Mouse (Mus musculus) heart, adult 2 months (tissue): ENCODE data around the gene Mex3d. TPM values are rescaled to one million over a fixed set of nuclear protein-coding genes. Genes with fewer than 3 reads are reported as not detected.

Source experiments
- DNase-seq, 2 experiments: peaks; one replicate each; pipeline ENCODE4 v3.0.0; 2021
- H3K27ac ChIP-seq: fragments of 200-600 bp; 2 replicates; pipeline ENCODE4 v1.8.1; 2022
- H3K27me3 ChIP-seq: fragments of 200-500 bp; 2 replicates; pipeline ENCODE4 v1.6.1; 2012; ENCODE audit warnings: mild to moderate bottlenecking, low read length, inconsistent platforms, mixed read lengths; ENCODE audit not compliant: control insufficient read depth, insufficient read depth
- H3K36me3 ChIP-seq: fragments of 200-500 bp; 2 replicates; pipeline ENCODE4 v1.6.1; 2012; ENCODE audit warnings: low read length, inconsistent platforms; ENCODE audit not compliant: control insufficient read depth, insufficient read depth
- H3K4me1 ChIP-seq: fragments of 200-500 bp; 2 replicates; pipeline ENCODE4 v1.6.1; 2011; ENCODE audit warnings: low read length; ENCODE audit not compliant: control insufficient read depth, insufficient read depth
- H3K4me3 ChIP-seq: fragments of 200-600 bp; 2 replicates; pipeline ENCODE4 v1.8.1; 2022
- H3K79me2 ChIP-seq: fragments of 200-500 bp; replicated peaks from 2 replicates; pipeline ENCODE4 v1.6.1; 2012; ENCODE audit warnings: mild to moderate bottlenecking, inconsistent platforms, low read length, moderate library complexity, mixed read lengths; ENCODE audit not compliant: control insufficient read depth, insufficient read depth
- H3K9ac ChIP-seq: fragments of 200-500 bp; 2 replicates; pipeline ENCODE4 v1.6.1; 2012; ENCODE audit warnings: low read depth, mild to moderate bottlenecking, control low read depth, inconsistent platforms, low read length, mixed read lengths
- CTCF ChIP-seq: fragments of 200-600 bp; IDR thresholded peaks from 2 replicates; pipeline ENCODE4 v1.8.1; 2022; ENCODE audit warnings: antibody characterized with exemption, mild to moderate bottlenecking, moderate library complexity
- EP300 ChIP-seq: fragments of 200-500 bp; IDR thresholded peaks from 2 replicates; pipeline ENCODE4 v1.6.1; 2011; ENCODE audit warnings: low read depth, low read length, control low read depth; ENCODE audit not compliant: insufficient read depth
- POLR2A ChIP-seq: fragments of 200-500 bp; IDR thresholded peaks from 2 replicates; pipeline ENCODE4 v1.6.1; 2011; ENCODE audit warnings: mild to moderate bottlenecking, low read depth, low read length, control low read depth; ENCODE audit not compliant: insufficient read depth
- WGBS: fragments of 180-500 bp; shearing (Covaris S2); methylation state at CpG from one replicate; pipeline ENCODE4 v1.1.7; 2018; 5-methylcytosine and 5-hydroxymethylcytosine counted together
- intact Hi-C: fragments of 180-260 bp; cut with DNase I; formaldehyde crosslinking; loops from one replicate; pipeline ENCODE4 v1.15.1; 2025
- microRNA-seq, 2 experiments: library from miRNA; unstranded; fragments of <30 nt; microRNA quantifications; one replicate each; pipeline ENCODE4 v1.2.0; 2021
- polyA plus RNA-seq: library from polyadenylated mRNA; depleted of rRNA; stranded (reverse); fragments of >200 nt; gene quantifications from 2 replicates; pipeline ENCODE4 v1.2.3, GENCODE M21; 2012; rRNA removed
- total RNA-seq, 2 experiments: library from RNA; stranded (reverse); gene quantifications; 2 replicates each; pipeline ENCODE4 v1.2.3; 2021

Gene Mex3d
- total and polyA plus RNA-seq, 3 experiments = 7.3 to 7.9 (median 7.5) TPM

GRCm38 (mm10) chr10:80331636-80332524 lies 55.6 kb downstream of the Mex3d start:
- intact Hi-C loops = no loop called here
- Histone ChIP-seq H3K4me3 (no peak overlapping the region), H3K27ac (no peak overlapping the region), H3K27me3 (no peaks in the 10 kb centered on the region), H3K79me2 (no peaks in the 10 kb centered on the region), H3K36me3 (no peaks in the 10 kb centered on the region), H3K9ac (no peak overlapping the region), H3K4me1 (no peaks in the 10 kb centered on the region)
- no peak for DNase-seq
- 64% methylated on average over 10 of the region's 10 CpGs for WGBS
- TF ChIP-seq CTCF (no peak), EP300 (no peak), POLR2A (no peak)

DNA sequence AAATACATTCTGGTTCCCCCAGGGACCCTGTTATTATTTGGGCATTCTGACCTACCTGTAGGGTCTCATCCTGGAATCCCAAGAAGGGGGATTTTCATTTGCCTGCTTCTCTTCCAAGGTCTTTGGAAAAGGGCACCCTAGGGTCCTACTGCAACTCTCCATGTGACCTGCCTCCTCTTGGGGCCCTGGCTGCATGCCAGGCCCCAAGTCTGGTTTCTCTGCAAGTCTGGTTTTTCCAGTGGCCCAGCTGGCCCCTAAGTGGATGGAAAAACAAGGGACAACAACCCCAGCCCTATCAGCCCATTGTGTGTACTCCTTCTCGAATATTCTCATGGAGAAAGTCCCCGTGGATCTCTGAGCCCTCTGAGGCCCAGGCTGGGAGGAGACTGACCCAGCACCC lies 56.6 kb downstream of the Mex3d start:
- Histone ChIP-seq H3K27ac (no peak overlapping the region), H3K27me3 (no peaks in the 10 kb centered on the region), H3K79me2 (no peaks in the 10 kb centered on the region), H3K4me3 (no peak overlapping the region), H3K4me1 (no peaks in the 10 kb centered on the region), H3K36me3 (no peaks in the 10 kb centered on the region), H3K9ac (no peak overlapping the region)
- DNase-seq = no peak
- 49% methylated on average over 2 of the region's 2 CpGs for WGBS
- TF ChIP-seq EP300 = no peak
- TF ChIP-seq POLR2A = no peak
- no peak for TF ChIP-seq CTCF
- intact Hi-C loops = no loop called here

Small RNAs within 50 kb of the gene (microRNA-seq; reads per million reads assigned to microRNA genes)
- 0 reads per million in 2 experiments for gene Gm22721

Other genes with a start within 250 kb of the Mex3d start
- gene Atp5d, start 249.0 kb downstream of the Mex3d start, total RNA-seq = 1,000 to 10,000 TPM; 1,015 to 1,150 TPM
- 1,139 and 1,938 TPM in 2 replicates for gene Atp5d, start 249.0 kb downstream of the Mex3d start, polyA plus RNA-seq
- 1 to 10 TPM; 3.9 to 4.9 TPM for gene Cbarp, start 246.8 kb downstream of the Mex3d start, total RNA-seq
- 3.0 and 4.3 TPM in 2 replicates for gene Cbarp, start 246.8 kb downstream of the Mex3d start, polyA plus RNA-seq
- gene Midn, start 239.4 kb downstream of the Mex3d start, total RNA-seq = 100 to 1,000 TPM in 1 of 2 experiments, 10 to 100 TPM in 1; 96.2 to 102 TPM
- 50.1 and 74.5 TPM in 2 replicates for gene Midn, start 239.4 kb downstream of the Mex3d start, polyA plus RNA-seq
- gene Cirbp, start 221.7 kb downstream of the Mex3d start, total RNA-seq = 10 to 100 TPM; 34.2 to 43.2 TPM
- 62.5 and 85.8 TPM in 2 replicates for gene Cirbp, start 221.7 kb downstream of the Mex3d start, polyA plus RNA-seq
- 1 to 10 TPM; 5.9 to 6.0 TPM for gene 1600002K03Rik, start 214.7 kb downstream of the Mex3d start, total RNA-seq
- 5.6 and 6.3 TPM in 2 replicates for gene 1600002K03Rik, start 214.7 kb downstream of the Mex3d start, polyA plus RNA-seq
- gene Efna2, start 208.2 kb downstream of the Mex3d start, total RNA-seq = 1 to 10 TPM in 1 of 2 experiments, under 1 TPM in 1; 0.86 to 1.1 TPM
- gene Efna2, start 208.2 kb downstream of the Mex3d start, polyA plus RNA-seq = 1.2 and 1.7 TPM in 2 replicates
- gene Mum1, start 161.2 kb downstream of the Mex3d start, total RNA-seq = 10 to 100 TPM; 11.1 to 11.8 TPM
- gene Mum1, start 161.2 kb downstream of the Mex3d start, polyA plus RNA-seq = 18.0 and 19.4 TPM in 2 replicates
- 1,000 to 10,000 TPM in 1 of 2 experiments, 100 to 1,000 TPM in 1; 943 to 1,108 TPM for gene Ndufs7, start 138.5 kb downstream of the Mex3d start, total RNA-seq
- gene Ndufs7, start 138.5 kb downstream of the Mex3d start, polyA plus RNA-seq = 1,263 and 1,990 TPM in 2 replicates
- 1 to 10 TPM; 8.3 to 8.4 TPM for gene Gamt, start 126.6 kb downstream of the Mex3d start, total RNA-seq
- gene Gamt, start 126.6 kb downstream of the Mex3d start, polyA plus RNA-seq = 8.0 and 11.0 TPM in 2 replicates
- gene Dazap1, start 126.2 kb downstream of the Mex3d start, total RNA-seq = 10 to 100 TPM; 56.4 to 57.9 TPM
- gene Dazap1, start 126.2 kb downstream of the Mex3d start, polyA plus RNA-seq = 37.6 and 41.0 TPM in 2 replicates
- gene Rps15, start 95.2 kb downstream of the Mex3d start, total RNA-seq = 100 to 1,000 TPM; 748 to 861 TPM
- 880 and 1,041 TPM in 2 replicates for gene Rps15, start 95.2 kb downstream of the Mex3d start, polyA plus RNA-seq
- 1 to 10 TPM; 2.3 to 2.6 TPM for gene Apc2, start 91.7 kb downstream of the Mex3d start, total RNA-seq
- 2.4 and 2.7 TPM in 2 replicates for gene Apc2, start 91.7 kb downstream of the Mex3d start, polyA plus RNA-seq
- 10 to 100 TPM; 13.3 to 14.5 TPM for gene 2310011J03Rik, start 67.1 kb downstream of the Mex3d start, total RNA-seq
- gene 2310011J03Rik, start 67.1 kb downstream of the Mex3d start, polyA plus RNA-seq = 27.3 and 28.9 TPM in 2 replicates
- gene Pcsk4, start 58.2 kb downstream of the Mex3d start, total RNA-seq = 1 to 10 TPM; 1.4 to 1.8 TPM
- 4.5 and 4.9 TPM in 2 replicates for gene Pcsk4, start 58.2 kb downstream of the Mex3d start, polyA plus RNA-seq
- gene Reep6, start 57.7 kb downstream of the Mex3d start, total RNA-seq = 1 to 10 TPM; 2.8 to 3.6 TPM
- 2.9 and 4.1 TPM in 2 replicates for gene Reep6, start 57.7 kb downstream of the Mex3d start, polyA plus RNA-seq
- gene Adamtsl5, start 39.2 kb downstream of the Mex3d start, total RNA-seq = 10 to 100 TPM; 71.9 to 84.5 TPM
- 80.9 and 85.2 TPM in 2 replicates for gene Adamtsl5, start 39.2 kb downstream of the Mex3d start, polyA plus RNA-seq
- under 1 TPM; 0.50 to 0.63 TPM for gene Plk5, start 31.2 kb downstream of the Mex3d start, total RNA-seq
- gene Plk5, start 31.2 kb downstream of the Mex3d start, polyA plus RNA-seq = 2.0 and 2.7 TPM in 2 replicates
- gene Mbd3, start 11.9 kb upstream of the Mex3d start, total RNA-seq = 10 to 100 TPM; 86.5 to 95.2 TPM
- gene Mbd3, start 11.9 kb upstream of the Mex3d start, polyA plus RNA-seq = 91.4 and 95.1 TPM in 2 replicates
- gene Uqcr11, start 19.2 kb upstream of the Mex3d start, total RNA-seq = 1,000 to 10,000 TPM; 1,743 to 1,981 TPM
- 5,192 and 5,251 TPM in 2 replicates for gene Uqcr11, start 19.2 kb upstream of the Mex3d start, polyA plus RNA-seq
- gene Tcf3, start 46.0 kb upstream of the Mex3d start, total RNA-seq = 10 to 100 TPM; 16.5 to 18.0 TPM
- 20.1 and 25.0 TPM in 2 replicates for gene Tcf3, start 46.0 kb upstream of the Mex3d start, polyA plus RNA-seq
- under 1 TPM in 1 of 2 experiments, not detected in 1; 0.05 TPM for gene Onecut3, start 107.2 kb upstream of the Mex3d start, total RNA-seq
- gene Onecut3, start 107.2 kb upstream of the Mex3d start, polyA plus RNA-seq = 0.06 and 0.09 TPM in 2 replicates
- not detected for gene Atp8b3, start 151.5 kb upstream of the Mex3d start, total RNA-seq
- 0.39 and 0.50 TPM in 2 replicates for gene Atp8b3, start 151.5 kb upstream of the Mex3d start, polyA plus RNA-seq
- 10 to 100 TPM; 11.6 to 12.3 TPM for gene Rexo1, start 173.9 kb upstream of the Mex3d start, total RNA-seq
- 19.5 and 19.8 TPM in 2 replicates for gene Rexo1, start 173.9 kb upstream of the Mex3d start, polyA plus RNA-seq
- gene Klf16, start 189.7 kb upstream of the Mex3d start, total RNA-seq = 1 to 10 TPM; 4.0 to 4.4 TPM
- gene Klf16, start 189.7 kb upstream of the Mex3d start, polyA plus RNA-seq = 3.6 and 5.5 TPM in 2 replicates
- 10 to 100 TPM; 40.2 to 46.9 TPM for gene Abhd17a, start 202.7 kb upstream of the Mex3d start, total RNA-seq
- 67.3 and 80.0 TPM in 2 replicates for gene Abhd17a, start 202.7 kb upstream of the Mex3d start, polyA plus RNA-seq
- 10 to 100 TPM; 20.8 to 26.9 TPM for gene Scamp4, start 215.2 kb upstream of the Mex3d start, total RNA-seq
- gene Scamp4, start 215.2 kb upstream of the Mex3d start, polyA plus RNA-seq = 58.9 and 60.5 TPM in 2 replicates
- gene Adat3, start 215.2 kb upstream of the Mex3d start, total RNA-seq = 1 to 10 TPM in 1 of 2 experiments, under 1 TPM in 1; 0.60 to 1.1 TPM
- gene Adat3, start 215.2 kb upstream of the Mex3d start, polyA plus RNA-seq = 1.0 and 2.5 TPM in 2 replicates
- gene Gm49322, start 218.4 kb upstream of the Mex3d start, total RNA-seq = under 1 TPM; 0.34 to 0.39 TPM
- gene Gm49322, start 218.4 kb upstream of the Mex3d start, polyA plus RNA-seq = 0.62 and 2.0 TPM in 2 replicates
- 100 to 1,000 TPM; 117 to 130 TPM for gene Csnk1g2, start 235.2 kb upstream of the Mex3d start, total RNA-seq
- 125 and 130 TPM in 2 replicates for gene Csnk1g2, start 235.2 kb upstream of the Mex3d start, polyA plus RNA-seq